Mouse (Mus musculus) liver, adult 2 months (tissue): Measurements from ENCODE around the gene Coq2.

ENCODE experiments used
- CTCF ChIP-seq: fragments of 200-500 bp; IDR thresholded peaks from 2 replicates; pipeline ENCODE4 v1.5.1; 2011; ENCODE audit warnings: low read depth, low read length, control low read depth
- POLR2A ChIP-seq: fragments of 200-500 bp; IDR thresholded peaks from 2 replicates; pipeline ENCODE4 v1.6.1; 2011; ENCODE audit warnings: low read length, control low read depth; ENCODE audit not compliant: insufficient read depth; ENCODE audit errors: extremely low read depth

GRCm38 (mm10) chr5:100632540-100633129 lies 42.3 kb downstream of the Coq2 start:
- TF ChIP-seq CTCF (no peak), POLR2A (no peak)
